Mouse (Mus musculus): ENCODE data around the gene Cacnb3. TPM values are rescaled to one million over a fixed set of nuclear protein-coding genes. Genes with fewer than 3 reads are reported as not detected.

Cacnb3 gene
- total RNA-seq, 2 experiments from 2014 or later, result not detected

DNA sequence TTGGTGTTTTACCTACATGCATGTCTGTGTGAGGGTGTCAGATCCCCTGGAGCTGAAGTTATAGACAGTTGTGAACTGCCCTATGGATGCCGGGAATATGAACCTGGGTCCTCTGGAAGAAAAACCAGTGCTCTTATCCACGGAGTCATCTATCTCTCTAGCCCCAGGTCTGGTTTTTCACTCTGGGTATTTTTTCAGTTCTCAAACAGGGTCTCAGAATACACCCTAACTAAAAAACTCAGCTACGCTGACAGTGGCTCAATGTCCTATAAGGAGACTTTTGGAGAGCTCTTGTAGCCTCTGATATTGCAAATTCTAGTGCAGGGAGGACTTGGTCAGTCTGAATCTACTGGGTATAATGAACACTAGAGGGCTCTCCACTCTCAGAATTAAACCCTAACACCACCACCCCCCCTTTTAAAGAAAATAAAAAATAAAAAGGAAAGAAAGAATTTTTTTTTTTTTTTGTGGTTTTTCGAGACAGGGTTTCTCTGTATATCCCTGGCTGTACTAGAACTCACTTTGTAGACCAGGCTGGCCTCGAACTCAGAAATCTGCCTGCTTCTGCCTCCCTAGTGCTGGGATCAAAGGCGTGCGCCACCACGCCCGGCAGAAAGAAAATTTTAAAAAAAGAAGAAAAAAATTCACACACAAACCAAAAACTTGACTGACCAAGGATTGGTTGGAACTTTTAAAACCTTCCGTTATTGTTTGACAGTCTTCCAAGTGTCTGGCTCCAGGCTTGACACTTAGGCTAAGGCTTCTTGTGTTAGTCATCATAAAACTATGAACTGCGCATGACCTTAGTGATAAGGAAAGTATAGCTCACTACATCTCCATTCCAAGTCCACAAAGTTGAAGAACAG lies 33.6 kb downstream of the Cacnb3 start:
- ATAC-seq (replicated peaks; ENCODE audit: low FRiP score, poor library complexity, severe bottlenecking), result no peak

DNA sequence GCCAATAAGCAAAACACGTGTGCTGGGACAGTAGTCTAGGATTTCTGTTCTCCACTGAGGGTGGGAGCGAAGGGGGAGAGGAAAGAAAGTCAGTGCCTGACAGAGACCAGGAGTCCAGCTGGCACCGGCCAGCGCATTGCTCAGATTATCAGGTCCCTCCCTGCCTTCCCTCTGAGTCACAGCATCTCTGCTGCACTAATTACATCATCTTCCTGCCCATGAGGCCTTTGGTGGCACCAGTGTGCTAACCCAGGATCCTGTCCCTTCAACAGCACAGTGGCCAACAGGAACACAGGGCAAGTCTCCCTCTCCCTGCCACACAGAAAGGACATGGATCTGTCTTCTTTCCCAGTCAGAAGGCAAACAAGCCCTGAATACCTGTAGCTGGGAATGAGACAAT lies 42.0 kb downstream of the Cacnb3 start:
- no peak for ATAC-seq (replicated peaks; ENCODE audit: low FRiP score, poor library complexity, severe bottlenecking)

- ATAC-seq (replicated peaks; ENCODE audit: low FRiP score, poor library complexity, severe bottlenecking), result no peak
Measured at GRCm38 (mm10) chr15:98673732-98674131, 43.1 kb downstream of the Cacnb3 start.

DNA sequence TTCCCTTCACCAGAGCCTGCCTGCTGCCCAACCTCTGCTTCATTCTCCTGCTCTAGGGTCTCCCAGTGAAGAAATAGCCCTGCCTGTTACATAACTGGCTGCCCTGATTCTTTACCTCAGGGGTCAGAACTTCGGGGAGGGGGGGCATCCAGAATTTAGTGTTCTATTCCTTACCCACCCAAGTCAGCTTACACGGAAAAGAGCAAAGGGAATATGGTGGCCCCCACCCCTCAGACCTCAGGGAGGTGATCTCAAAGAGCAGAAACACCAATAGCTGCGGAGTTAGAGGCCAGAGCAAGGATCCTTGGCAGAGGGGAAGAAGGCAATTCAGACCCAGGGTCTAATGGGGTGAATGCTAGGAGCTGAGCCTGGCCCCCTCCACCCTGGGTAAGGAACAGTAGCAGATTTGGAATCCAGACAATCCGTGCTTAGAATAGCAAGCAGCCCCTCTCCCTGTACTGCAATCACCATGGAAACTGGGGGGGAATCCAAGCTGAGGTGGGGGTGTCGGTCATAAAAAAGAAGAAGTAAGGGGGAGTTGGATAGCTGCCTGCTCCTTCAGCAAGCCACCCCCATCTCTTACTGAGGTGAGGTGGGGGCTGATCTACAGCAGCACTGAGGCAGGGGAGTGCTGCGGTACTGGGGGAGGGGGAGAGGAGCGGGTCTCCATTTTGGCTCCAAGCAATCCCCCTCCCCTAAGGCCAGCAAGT lies 43.8 kb downstream of the Cacnb3 start:
- no peak for ATAC-seq (replicated peaks; ENCODE audit: low FRiP score, poor library complexity, severe bottlenecking)

DNA sequence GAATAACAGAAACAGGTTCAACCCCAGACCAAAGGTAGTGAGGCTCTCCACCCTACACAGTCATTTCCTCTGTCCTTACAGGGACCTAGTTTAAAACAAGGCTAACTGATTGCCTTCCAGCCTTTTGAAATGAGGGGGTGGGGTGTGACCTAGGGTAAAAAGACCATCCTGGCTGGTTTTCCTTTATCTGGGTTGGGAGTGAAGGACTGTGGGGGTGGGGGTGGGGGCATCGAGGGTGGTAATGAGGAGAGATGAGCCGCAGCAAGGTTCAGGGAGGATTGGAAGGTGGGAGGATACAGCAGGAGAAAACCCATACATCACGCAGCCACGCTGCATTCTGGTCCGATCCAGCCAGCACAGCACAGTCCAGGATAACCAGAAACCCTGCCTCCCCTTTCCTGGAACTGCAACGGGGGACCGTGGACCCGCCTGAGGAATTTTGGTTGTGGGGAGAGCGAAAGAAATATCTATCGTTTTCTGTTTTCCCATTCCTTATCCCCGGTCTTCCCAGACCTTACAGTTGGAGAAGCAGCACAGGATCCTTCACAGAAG lies 44.4 kb downstream of the Cacnb3 start:
- no peak for ATAC-seq (replicated peaks; ENCODE audit: low FRiP score, poor library complexity, severe bottlenecking)

GRCm38 (mm10) chr15:98675634-98676250 lies 45.1 kb downstream of the Cacnb3 start:
- no peak for ATAC-seq (replicated peaks; ENCODE audit: low FRiP score, poor library complexity, severe bottlenecking)

DNA sequence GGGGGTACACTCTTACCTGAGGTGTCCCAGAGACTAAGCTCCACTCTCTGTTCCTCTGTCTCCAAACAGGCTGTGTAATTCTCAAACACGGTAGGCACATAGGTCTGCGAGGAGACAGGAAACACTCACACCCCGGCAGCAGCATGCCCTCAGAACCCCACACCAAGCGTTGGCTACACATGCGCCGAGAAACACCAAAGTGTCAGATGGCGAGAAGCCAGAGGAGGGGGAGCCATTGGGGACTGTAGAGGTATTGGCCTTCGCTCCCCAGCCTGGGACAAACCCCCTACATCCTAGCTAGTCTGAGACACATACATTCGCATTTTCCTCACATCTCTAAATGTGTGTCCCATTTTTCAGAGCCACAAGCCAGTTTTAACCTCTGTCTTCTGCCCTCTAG lies 45.8 kb downstream of the Cacnb3 start:
- ATAC-seq (replicated peaks; ENCODE audit: low FRiP score, poor library complexity, severe bottlenecking), result no peak

- ATAC-seq (replicated peaks; ENCODE audit: low FRiP score, poor library complexity, severe bottlenecking), result peak; percentile 62; the same call in 1 of the 2 replicates
Measured at GRCm38 (mm10) chr15:98676940-98677728, 46.5 kb downstream of the Cacnb3 start, which contains the start of gene Rnd1. TSS of gene Rnd1 (minus strand) at chr15:98677461.

GRCm38 (mm10) chr15:98677977-98678376 lies 47.3 kb downstream of the Cacnb3 start:
- no peak for ATAC-seq (replicated peaks; ENCODE audit: low FRiP score, poor library complexity, severe bottlenecking)

GRCm38 (mm10) chr15:98680660-98681059 lies 50.0 kb downstream of the Cacnb3 start:
- ATAC-seq (replicated peaks; ENCODE audit: low FRiP score, poor library complexity, severe bottlenecking), result no peak

GRCm38 (mm10) chr15:98681633-98682032 lies 51.0 kb downstream of the Cacnb3 start:
- no peak for ATAC-seq (replicated peaks; ENCODE audit: low FRiP score, poor library complexity, severe bottlenecking)

- ATAC-seq (replicated peaks; ENCODE audit: low FRiP score, poor library complexity, severe bottlenecking), result no peak
Measured at GRCm38 (mm10) chr15:98683177-98683576, 52.5 kb downstream of the Cacnb3 start.

- ATAC-seq (replicated peaks; ENCODE audit: low FRiP score, poor library complexity, severe bottlenecking), result no peak
Measured at GRCm38 (mm10) chr15:98683746-98684145, 53.1 kb downstream of the Cacnb3 start.

DNA sequence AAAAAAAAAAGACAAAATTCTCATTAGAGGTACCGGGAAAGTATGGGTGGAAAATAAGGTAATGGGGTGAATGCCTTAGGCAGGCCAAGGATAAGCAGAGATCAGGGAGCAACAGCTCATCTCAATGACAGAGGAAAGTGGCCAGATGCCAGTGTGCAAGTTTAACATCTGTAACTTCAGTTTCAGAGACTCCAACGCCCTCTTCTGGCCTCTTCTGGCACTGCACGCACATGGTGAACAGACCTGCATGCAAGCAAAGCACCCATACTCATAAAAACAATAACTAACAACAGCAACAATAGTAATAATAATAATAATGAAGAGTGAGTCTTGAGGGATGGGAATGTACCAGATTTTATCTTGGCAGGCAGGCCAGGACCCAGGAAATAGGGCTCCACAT lies 55.3 kb downstream of the Cacnb3 start:
- ATAC-seq (replicated peaks; ENCODE audit: low FRiP score, poor library complexity, severe bottlenecking), result no peak

DNA sequence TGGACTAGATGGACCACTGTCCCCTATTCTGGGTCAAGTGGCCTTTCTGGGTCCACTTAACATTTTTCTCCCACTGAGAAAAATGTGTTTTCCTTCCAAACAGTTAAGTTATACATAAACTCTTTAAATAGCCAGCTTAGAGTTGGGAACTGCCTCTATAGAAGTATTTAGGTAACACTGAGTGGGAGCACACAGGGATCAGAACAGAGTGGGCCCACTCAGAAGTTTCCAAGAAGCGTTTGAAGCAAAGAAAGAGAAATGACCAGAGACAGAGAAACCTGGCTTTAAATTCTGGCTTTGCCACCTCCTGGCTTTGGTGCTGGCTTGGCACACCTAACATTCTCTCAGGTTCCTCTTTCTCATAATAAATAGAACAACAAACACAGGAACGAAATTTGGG lies 59.0 kb downstream of the Cacnb3 start:
- ATAC-seq (replicated peaks; ENCODE audit: low FRiP score, poor library complexity, severe bottlenecking), result no peak

- ATAC-seq (replicated peaks; ENCODE audit: low FRiP score, poor library complexity, severe bottlenecking), result no peak
Measured at GRCm38 (mm10) chr15:98691486-98692147, 61.0 kb downstream of the Cacnb3 start.

- no peak for ATAC-seq (replicated peaks; ENCODE audit: low FRiP score, poor library complexity, severe bottlenecking)
Measured at GRCm38 (mm10) chr15:98692171-98692715, 61.6 kb downstream of the Cacnb3 start.
